Mouse (Mus musculus) mesoderm, embryonic 11.5 days (tissue): ENCODE results near the gene Dus3l.
A peak's percentile ranks its signal among the peaks of the same experiment; 100 is the strongest.

Experiments used
- DNase-seq: peaks from one replicate; pipeline ENCODE4 v3.0.0-alpha.2; 2012; ENCODE audit warnings: low read depth, low spot score

Dus3l gene

DNA sequence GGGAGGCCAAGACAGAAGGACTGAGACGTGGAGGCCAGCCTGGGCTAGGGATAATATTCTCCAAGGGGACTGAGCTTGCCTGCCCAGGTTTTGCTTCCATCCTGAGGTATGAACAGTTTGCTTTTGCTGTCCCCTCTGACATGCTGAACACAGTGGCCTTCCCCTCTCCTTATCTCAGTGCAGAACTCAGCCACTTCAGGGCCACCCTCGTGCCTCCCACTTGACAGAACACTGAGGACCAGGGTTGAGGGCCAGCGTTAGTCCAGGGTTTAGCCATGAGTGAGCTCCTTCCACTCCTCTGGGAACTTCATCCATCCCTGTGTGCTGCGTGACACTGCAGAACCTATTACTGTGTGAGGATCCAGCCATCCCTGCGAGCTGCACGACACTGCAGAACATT lies 24.7 kb downstream of the Dus3l start:
- DNase-seq = no peak

DNA sequence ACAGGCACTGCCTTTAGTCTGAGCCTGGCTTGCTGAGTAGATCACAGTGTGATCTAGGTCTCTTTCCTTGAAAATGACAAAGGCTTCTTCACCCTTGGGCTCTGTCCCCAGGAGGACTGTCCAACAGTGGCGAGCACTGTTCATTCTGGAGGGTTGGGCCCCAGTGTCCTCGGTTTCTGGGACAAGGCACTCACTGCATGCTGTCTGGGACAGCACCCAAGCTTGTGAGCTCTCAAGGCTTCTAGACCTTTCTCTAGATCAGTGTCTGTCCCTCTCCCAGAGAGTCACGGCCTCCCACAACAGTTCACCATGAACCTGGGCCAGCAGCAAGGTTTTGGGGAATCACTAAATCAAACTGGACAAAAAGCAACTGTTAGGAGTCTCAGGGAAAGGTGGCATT lies 28.0 kb downstream of the Dus3l start:
- no peak for DNase-seq

DNA sequence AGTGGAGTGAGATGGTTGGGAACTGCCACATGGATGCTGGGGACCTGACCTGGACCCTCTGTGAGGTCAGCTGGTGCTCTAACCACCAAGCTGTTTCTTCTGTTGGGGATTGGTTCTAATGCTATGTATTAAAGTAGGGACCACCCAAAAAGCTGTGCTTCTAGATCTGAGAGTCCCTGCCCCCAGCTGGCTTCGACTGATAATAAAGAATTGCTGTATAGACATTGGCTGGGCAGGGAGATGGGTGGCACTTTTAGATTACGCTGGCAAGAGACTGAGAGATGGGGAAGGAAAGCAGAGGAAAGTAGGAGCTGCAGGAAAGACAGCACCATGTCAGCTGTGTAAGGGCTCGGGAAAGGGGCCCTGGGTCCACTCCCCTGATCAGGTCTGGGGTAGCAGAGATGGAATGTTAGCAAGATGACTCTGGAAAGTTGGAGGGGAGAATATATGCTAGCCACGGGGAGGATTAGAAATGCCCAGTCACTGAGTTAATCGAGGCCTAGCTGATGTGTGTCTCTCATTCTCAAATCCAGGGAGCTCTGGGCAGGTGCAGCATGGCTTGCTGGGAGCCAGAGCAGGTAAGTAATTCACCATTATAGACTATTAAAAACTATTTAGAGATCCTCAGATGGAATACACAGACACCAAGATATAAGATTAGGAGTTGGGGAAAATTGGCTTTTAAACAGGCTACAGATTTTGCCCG lies 29.2 kb downstream of the Dus3l start:
- no peak for DNase-seq

DNA sequence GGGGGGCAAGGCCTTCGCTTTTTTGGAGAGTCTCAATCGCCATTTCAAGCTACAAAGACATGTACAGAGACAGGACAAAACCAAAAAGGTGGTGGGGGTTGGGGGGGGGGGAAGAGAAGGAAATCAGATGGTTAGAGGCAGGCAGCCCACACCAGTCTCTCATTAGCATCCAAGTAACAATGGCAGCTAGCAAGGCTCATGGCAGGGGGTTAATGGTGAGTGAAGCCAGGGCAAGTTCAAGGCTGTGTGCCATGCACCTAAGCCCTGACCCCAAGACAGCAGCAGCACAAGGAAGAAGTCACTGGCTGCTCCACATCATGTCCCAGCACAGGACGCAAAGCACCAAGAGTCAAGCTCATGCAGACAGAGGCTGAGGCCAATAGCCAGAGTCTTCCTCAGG lies 34.7 kb downstream of the Dus3l start:
- DNase-seq = no peak

DNA sequence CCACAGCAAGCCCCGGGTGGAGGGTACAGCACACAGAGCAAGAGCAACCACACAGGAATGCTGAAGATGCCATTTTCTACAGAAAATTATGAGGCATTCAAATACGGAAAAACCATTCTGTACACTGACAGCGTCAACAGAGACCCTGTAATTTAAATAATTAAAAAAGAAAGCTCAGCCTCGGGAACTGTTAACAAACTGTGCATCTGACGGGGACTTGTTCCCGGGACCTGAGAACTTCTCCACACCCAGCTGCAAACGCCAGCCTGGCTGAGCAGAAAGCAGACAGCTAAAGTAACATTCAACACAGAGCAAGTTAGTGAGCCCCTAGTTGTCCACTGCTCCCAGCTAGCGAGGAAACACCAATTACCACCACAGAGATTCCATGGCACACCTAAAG lies 37.5 kb downstream of the Dus3l start:
- no peak for DNase-seq

DNA sequence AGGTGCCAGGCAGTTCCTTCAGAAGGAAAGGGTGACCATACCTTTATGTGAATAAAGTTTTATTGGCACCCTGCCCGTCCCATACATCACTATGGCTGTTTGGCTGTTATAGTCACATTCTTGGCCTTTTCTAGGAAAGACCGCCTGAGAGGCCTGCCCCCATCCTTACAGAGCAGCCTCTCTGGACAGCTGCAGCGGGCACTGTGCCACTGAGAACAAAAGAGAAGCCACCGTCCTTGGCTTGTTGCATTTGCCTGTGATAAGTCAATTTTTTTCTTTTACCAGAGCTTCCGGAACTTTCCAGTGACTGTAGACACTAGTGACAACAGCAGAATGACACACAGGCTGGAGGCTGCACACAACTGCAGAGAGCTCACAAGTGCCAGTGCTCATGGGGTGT lies 40.4 kb downstream of the Dus3l start:
- DNase-seq = no peak

DNA sequence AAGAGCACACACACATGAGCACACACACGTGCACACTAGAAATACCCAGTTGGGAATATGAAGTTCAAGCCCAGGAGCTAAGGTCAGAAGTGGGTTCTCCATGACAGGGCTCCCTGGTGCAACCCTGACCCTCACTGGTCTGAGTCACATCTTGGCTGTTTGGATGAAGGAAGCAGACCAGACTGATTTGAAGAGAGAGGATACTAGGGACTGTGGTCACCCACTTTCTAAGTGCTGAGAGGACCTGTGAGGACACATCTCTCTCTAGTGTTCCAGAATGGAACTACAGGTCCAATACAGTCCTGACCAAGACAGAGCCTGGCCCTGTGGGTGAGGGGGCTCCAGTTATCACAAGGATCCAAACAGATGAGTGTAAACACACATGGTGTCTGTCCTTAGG lies 41.2 kb downstream of the Dus3l start:
- DNase-seq = no peak

DNA sequence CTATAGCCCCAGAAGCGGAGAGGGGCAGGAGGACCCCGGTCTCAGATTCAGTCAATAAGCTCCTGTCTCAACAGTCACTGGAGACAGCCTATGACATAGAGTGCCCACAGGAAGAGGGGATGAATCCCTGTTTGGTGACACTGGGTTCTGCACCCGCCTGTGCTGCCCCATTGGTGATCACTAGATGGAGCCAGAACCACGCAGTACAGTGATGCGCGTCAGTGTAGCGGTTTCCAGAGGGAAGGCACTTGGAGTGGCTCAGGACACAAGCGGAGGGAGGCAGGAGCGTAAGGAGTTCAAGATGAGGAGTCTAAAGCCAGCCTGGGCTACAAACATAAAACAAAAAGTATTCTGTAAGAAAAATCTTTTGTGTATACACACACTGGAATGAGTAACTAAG lies 44.0 kb downstream of the Dus3l start:
- peak; percentile 83 for DNase-seq

DNA sequence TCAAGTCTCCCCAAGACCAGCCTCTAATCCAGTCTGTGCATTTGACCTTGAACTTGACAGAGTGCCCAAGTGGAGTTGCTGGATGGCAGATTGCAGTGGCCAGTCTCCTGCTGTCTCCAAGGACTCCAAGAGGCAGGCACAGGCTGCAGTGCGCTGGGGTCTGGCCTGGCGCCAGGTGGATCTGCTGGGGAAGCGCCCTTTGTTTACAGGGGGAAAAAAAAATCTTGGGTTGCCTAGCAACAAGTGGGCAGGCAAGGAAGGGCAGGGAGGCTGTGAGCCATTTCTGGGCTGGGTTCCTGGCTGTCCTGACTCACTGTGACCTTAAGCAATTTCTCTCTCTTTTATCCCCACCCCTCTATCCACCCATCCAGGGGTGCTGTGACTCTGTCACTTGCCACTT lies 45.7 kb downstream of the Dus3l start:
- DNase-seq = peak; percentile 81

DNA sequence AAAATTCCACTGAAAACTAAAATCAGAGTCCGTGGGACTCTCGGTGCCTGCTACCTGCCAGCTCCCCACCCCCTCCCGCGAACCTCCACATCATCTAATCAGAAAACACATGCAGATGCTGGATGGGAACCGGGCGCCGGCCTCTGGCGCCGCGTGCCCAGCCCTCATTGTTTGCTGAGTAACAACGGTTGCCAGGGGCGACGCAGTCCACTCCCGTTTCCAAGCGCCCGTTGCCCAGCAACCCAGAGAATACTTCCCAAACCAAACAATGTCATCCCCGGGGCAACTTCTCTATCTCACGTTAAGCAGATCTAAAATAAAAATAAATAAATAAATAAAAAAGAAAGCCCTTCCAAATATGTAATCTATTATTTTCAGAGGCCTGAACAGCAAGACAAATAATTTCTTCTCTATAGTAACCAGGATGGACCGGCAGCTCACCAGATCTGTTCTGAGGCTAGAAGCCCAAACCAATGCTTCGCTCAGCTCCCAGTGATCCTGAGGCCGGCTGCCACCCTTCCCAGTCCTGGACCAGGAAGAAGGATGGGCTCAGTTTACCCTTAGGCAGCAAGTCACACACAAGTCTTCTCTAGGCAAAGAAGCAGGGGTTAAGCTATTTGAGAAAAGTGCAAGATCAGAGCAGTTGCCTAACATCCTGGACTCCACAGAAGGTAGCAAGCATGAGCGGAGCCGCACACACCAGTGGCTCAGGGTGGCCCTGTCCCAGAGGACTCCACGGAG lies 49.9 kb downstream of the Dus3l start:
- peak; percentile 94 for DNase-seq

DNA sequence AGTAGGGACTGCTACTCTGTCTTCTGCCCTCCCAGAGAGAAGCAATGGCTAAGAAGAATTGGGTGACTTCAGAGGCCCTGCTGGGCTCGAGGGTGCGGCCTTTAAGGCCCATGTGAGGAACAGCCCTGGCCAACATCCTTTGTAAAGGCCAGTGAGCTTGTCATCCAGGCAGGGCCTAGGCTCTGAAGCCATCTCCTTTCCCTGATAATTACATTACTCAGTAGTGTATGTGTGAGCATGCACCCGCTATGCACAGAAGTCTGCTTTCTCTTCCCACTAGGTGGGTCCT lies 50.4 kb downstream of the Dus3l start:
- DNase-seq = no peak

DNA sequence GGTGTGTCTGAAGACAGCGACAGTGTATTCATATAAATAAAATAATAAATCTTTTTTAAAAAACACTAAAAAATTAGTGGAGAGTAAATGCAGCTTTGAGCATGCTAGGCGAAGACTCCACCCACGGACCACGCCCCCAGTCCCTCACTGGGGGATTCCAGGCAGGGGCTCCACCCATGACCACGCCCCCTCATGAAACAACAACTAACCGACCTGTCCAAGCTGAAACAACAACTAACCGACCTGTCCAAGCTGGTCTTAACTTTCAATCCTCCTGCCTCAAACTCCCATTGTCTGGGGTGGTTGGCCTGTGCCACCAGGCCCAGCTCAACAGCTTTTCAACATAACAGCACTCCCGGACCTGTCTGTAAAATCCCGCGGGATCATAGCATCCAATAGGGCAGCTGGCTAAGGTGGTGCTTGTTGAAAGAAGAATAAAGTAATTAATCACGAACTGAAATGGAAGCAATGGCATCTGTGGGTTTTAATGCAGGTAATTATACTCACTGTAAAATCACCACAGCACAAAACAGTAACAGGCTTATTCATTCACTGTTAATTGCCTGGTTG lies 53.6 kb downstream of the Dus3l start:
- no peak for DNase-seq

DNA sequence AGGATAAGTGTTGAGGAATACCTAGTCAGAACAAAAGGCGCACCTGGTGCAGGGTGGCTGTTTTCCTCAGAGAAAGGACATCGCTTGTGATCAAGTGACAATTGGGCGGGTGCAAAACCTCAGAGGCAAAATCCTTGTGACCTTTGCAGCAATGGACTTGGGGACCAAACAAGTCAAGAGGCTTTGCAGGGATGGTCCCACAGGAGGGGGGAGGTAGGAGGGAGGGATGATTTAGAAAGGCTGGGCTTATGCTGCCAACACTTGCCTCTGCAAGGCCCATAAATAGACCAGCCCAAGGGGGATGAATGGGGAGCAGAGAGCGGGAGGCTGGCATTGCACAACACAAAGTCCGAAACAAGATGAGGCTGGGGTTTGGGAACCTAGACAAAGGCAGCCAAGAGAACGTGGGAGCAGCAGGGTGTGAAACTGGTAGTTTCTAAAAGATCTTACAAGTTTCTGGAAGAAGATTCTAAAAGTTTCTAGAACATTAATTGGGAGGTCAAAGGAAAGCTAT lies 54.5 kb downstream of the Dus3l start:
- DNase-seq = no peak
